Mouse (Mus musculus): ENCODE results near the gene Gm11213. TPM values are rescaled to one million over a fixed set of nuclear protein-coding genes. Genes with fewer than 3 reads are reported as not detected.

Gene Gm11213
- polyA plus RNA-seq, 1 experiment from 2014 or later: not detected

DNA sequence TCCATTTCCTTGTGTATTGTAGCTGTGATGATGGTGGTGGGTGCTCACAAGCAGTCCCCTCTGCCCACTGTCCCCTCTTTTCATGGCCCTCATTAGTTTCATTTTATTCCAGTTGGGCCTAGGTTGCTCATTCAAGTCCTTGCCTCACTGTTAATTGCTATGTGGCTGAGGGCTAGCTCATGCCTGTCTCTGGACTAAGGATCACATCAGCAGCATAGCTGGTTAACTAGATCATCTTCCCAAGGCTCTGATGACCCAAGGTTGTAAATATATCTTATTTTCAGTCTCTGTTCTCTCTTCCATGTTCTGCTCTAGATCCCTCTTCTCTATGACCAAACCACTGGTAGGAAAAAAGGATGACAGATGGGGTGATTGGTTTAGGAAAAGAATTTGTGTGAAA is 3.8 kb downstream of the Gm11213 start:
- Histone ChIP-seq H3K36me3 (no peaks in the 10 kb centered on the region), H3K27me3 (no peaks in the 10 kb centered on the region), H3K4me1 (no peaks in the 10 kb centered on the region), H3K4me2 (replicated peaks) (no peak overlapping the region), H3K9me3 (no peaks in the 10 kb centered on the region), H3K9ac (replicated peaks) (no peak overlapping the region), H3K4me3 (no peak overlapping the region), H3K27ac (replicated peaks) (no peak overlapping the region)
- no peak for ATAC-seq (ENCODE audit: low FRiP score, low read depth)

DNA sequence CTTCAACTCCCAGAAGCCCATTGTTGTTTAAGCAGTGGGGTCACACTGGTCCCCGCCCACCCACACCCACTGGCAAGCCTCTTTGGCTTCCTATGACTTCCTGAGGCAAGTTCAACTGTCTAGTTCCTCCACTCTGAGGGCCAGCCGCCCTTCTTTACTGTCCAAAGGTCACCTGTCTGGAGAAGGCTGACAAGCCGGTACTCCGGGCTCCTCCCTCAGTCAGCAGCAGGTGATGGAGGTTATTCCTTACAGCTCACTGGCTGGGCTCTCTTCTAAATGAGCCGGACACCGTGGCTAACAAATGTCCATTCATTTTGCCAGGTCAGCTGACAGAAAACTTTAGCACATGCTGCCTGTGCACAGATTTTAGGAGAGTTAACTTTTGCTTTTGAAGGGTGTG is 4.3 kb downstream of the Gm11213 start:
- Histone ChIP-seq H3K27me3 (no peaks in the 10 kb centered on the region), H3K9ac (replicated peaks) (no peak overlapping the region), H3K4me3 (no peak overlapping the region), H3K36me3 (no peaks in the 10 kb centered on the region), H3K4me1 (no peaks in the 10 kb centered on the region), H3K4me2 (replicated peaks) (no peak overlapping the region), H3K27ac (replicated peaks) (no peak overlapping the region), H3K9me3 (no peaks in the 10 kb centered on the region)
- ATAC-seq (ENCODE audit: low FRiP score, low read depth): no peak
- WGBS: 84% methylated on average over 6 of the region's 6 CpGs

DNA sequence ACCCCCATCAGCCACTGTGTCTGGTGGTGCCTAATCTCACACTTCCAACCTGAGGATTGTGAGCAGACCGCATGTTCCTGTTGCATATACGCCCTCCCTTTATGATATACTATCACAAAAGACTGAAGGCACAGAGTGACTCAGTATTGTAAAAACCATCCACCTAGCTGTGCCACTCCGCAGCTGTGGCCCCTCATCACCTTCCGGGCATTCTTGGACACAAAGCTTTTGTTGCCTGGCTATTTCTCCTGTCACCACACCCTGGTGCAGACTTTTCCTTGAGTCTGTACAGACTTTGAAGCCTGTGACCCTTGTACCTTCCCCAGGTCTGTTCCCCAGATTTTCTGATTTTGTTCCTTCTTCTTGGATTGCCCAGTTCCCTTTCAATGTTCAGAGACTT is 9.1 kb downstream of the Gm11213 start:
- no peak for ATAC-seq (ENCODE audit: low FRiP score, low read depth)
- WGBS: 96% methylated on average over 4 of the region's 4 CpGs
- Histone ChIP-seq H3K4me2 (replicated peaks) (no peak overlapping the region), H3K9me3 (no peaks in the 10 kb centered on the region), H3K9ac (replicated peaks) (no peak overlapping the region), H3K4me1 (no peaks in the 10 kb centered on the region), H3K4me3 (no peak overlapping the region), H3K27ac (replicated peaks) (no peak overlapping the region), H3K27me3 (no peaks in the 10 kb centered on the region), H3K36me3 (no peaks in the 10 kb centered on the region)

DNA sequence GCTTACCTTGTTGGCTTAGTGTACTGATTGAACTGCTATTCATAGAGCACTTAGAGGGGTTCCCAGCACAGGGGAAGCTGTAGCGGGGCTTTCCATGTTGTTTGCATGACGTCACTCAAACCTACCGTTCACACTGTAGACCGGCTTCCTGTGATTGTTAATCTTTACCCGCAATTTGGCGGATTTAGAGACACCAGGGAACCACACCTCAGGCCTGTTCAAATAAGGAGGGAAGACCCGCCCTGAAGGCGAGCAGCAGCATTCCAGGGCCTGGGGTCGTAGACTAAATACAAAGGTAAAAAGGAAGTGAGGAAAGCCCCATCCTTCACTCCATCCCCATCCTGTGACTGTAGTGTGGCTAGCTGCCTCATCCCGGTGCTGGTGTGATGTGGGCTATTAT is 9.8 kb downstream of the Gm11213 start:
- Histone ChIP-seq H3K4me1 (no peaks in the 10 kb centered on the region), H3K4me2 (replicated peaks) (no peak overlapping the region), H3K27me3 (no peaks in the 10 kb centered on the region), H3K36me3 (no peaks in the 10 kb centered on the region), H3K27ac (replicated peaks) (no peak overlapping the region), H3K4me3 (no peak overlapping the region), H3K9me3 (no peaks in the 10 kb centered on the region), H3K9ac (replicated peaks) (no peak overlapping the region)
- ATAC-seq (ENCODE audit: low FRiP score, low read depth): no peak
- 83% methylated on average over 10 of the region's 10 CpGs for WGBS

DNA sequence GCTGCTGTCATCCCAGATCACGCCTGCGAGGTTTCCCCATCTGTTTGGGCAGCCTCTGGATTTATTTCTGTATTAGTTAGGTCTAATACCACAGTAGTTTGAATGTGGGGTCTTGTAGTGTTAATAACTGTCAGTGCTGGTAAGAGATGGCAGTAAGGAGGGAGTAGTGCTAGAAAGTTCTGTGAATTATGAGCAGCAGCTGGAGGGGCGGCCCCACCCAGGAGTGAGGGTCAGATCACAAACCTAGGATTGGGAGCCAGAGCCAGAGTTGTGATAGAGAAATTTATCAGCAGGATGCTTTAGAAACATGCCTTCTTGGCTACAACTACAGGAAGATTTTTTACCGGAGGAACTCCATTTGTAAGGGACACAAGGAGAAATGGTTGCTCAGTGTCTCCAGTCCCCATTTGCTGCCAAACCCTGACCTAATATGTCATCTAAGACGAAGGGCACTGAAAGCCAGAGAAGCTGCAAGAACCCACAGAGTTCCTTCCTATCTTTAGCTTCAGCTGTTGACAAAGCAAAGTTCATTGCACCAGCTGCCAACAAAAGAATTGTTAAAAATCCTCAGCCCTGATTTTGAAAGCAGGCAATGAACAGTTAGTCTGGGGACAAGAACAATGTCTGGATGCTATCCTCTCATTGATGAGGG is 10.5 kb downstream of the Gm11213 start:
- Histone ChIP-seq H3K27me3 (no peaks in the 10 kb centered on the region), H3K4me2 (replicated peaks) (no peak overlapping the region), H3K9me3 (no peaks in the 10 kb centered on the region), H3K36me3 (no peaks in the 10 kb centered on the region), H3K9ac (replicated peaks) (no peak overlapping the region), H3K4me3 (no peak overlapping the region), H3K27ac (replicated peaks) (no peak overlapping the region), H3K4me1 (no peaks in the 10 kb centered on the region)
- ATAC-seq (ENCODE audit: low FRiP score, low read depth): no peak
- WGBS: 77% methylated on average over 5 of the region's 5 CpGs

DNA sequence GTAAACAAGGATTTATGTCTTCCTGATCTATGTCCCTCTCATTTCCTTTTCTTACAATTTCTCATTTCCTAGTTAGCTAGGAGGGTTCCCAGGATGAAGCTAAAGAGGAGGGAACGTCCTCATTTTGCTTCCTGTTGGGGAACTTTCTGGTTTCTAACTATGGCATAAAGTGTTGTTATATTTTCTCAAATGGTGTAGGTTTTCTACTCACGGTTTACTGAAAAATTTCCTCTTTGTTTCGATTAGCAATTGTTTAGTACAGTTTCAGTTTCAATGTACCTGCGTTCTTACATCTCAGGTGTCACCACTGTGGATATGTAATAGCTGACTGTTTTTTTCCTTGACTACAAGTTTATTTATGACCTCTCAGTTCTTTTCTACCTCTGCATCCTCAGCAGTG is 14.5 kb downstream of the Gm11213 start:
- Histone ChIP-seq H3K4me2 (replicated peaks) (no peak overlapping the region), H3K27me3 (no peaks in the 10 kb centered on the region), H3K9me3 (no peaks in the 10 kb centered on the region), H3K4me1 (no peaks in the 10 kb centered on the region), H3K36me3 (no peaks in the 10 kb centered on the region), H3K9ac (replicated peaks) (no peak overlapping the region), H3K27ac (replicated peaks) (no peak overlapping the region), H3K4me3 (no peak overlapping the region)
- ATAC-seq (ENCODE audit: low FRiP score, low read depth): no peak
- 89% methylated on average over 4 of the region's 4 CpGs for WGBS

DNA sequence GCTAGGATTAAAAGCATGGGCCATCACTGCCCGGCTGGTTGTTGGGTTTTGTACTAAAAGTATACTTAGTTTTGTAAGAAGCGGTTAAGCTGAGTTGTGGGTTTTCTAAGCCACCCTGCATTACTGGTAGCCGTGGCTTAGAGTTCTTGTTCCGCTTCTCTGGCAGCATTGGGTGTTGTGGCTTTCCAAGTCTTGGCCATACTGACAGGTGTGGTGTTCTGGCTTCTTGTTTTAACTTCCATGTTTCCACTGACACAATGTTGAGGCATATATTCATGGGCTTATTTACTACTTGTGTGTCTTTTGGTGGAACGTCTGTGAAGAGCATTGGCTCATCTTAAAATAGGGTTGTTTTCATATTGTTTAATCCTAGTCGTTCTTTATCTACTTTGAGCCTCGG is 15.1 kb downstream of the Gm11213 start:
- Histone ChIP-seq H3K9me3 (no peaks in the 10 kb centered on the region), H3K4me2 (replicated peaks) (no peak overlapping the region), H3K9ac (replicated peaks) (no peak overlapping the region), H3K36me3 (no peaks in the 10 kb centered on the region), H3K27me3 (no peaks in the 10 kb centered on the region), H3K27ac (replicated peaks) (no peak overlapping the region), H3K4me1 (no peaks in the 10 kb centered on the region), H3K4me3 (no peak overlapping the region)
- WGBS: 87% methylated on average over 7 of the region's 7 CpGs
- ATAC-seq (ENCODE audit: low FRiP score, low read depth): no peak

DNA sequence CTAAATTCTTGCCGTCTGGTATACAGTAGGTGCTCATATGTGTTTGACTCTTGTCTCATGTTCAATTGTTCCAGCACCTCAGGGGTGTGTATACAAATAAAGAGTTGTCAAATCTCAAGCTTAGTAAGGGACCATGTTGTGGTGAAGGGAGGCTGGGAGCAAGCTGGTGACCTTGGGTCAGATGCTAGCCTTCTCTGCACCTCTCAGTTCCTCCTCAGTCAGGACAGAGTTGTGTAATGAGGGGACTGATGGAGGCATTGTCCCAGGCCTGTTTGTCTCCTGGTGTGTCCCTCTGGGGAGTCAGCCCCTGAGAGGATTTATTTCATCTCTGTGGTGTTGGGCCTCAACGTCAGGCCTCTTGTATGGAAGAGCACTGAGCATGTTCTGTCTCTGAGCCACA is 18.8 kb downstream of the Gm11213 start:
- Histone ChIP-seq H3K9ac (replicated peaks) (no peak overlapping the region), H3K36me3 (no peaks in the 10 kb centered on the region), H3K4me3 (no peak overlapping the region), H3K4me2 (replicated peaks) (no peak overlapping the region), H3K27me3 (no peaks in the 10 kb centered on the region), H3K9me3 (no peaks in the 10 kb centered on the region), H3K4me1 (no peaks in the 10 kb centered on the region), H3K27ac (replicated peaks) (no peak overlapping the region)
- 66% methylated on average over 2 of the region's 2 CpGs for WGBS
- no peak for ATAC-seq (ENCODE audit: low FRiP score, low read depth)

DNA sequence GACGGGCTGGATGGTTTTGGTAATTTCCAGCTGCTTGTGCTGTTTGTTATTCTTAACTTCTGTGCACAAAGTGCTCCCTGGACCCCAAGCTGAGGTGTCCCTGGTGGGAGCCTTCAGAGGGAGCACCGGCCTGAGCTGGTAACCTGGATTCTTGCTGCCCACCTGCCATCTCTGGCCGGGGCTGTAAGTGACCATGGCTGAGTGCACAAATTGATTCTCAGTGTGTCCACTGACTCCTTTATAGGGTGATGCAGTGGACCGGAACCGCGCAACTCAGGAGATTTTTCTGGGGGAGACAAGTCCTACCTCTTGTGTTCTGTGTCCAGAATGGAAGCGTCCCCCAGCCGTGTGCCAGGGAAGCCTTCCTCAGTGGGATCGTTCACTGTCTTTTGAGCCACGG is 19.8 kb downstream of the Gm11213 start:
- Histone ChIP-seq H3K4me1 (peaks cover 2% of the 10 kb centered on the region), H3K9me3 (no peaks in the 10 kb centered on the region), H3K36me3 (no peaks in the 10 kb centered on the region), H3K27ac (replicated peaks) (no peak overlapping the region), H3K4me2 (replicated peaks) (no peak overlapping the region), H3K27me3 (no peaks in the 10 kb centered on the region), H3K9ac (replicated peaks) (no peak overlapping the region), H3K4me3 (no peak overlapping the region)
- no peak for ATAC-seq (ENCODE audit: low FRiP score, low read depth)
- WGBS: 78% methylated on average over 10 of the region's 10 CpGs

DNA sequence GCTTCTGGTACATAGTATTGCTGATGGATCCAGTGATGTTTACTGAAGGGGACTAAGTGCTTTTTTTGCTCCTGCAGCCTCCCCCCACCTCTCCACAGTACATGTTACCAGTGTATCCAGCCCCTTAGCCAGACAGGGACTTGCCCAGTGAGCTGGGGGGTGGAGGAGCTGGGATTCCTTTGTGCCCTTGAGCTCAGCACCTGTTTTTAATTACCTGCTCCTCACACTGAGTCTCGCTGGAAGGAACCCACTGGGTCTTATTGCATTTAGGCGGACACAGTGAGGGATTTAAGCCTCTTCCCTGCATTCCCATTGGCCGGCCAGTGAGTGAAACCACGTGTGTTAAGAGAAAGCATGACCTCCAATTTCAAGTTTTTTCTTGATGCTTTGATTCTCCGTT is 22.5 kb downstream of the Gm11213 start:
- Histone ChIP-seq H3K27ac (replicated peaks) (no peak overlapping the region), H3K4me1 (peaks cover 10% of the 10 kb centered on the region), H3K9me3 (peaks cover 3% of the 10 kb centered on the region; the same call in 1 of the 2 replicates), H3K27me3 (no peaks in the 10 kb centered on the region), H3K9ac (replicated peaks) (no peak overlapping the region), H3K4me2 (replicated peaks) (no peak overlapping the region), H3K4me3 (no peak overlapping the region), H3K36me3 (no peaks in the 10 kb centered on the region)
- no peak for ATAC-seq (ENCODE audit: low FRiP score, low read depth)
- 61% methylated on average over 5 of the region's 5 CpGs for WGBS

DNA sequence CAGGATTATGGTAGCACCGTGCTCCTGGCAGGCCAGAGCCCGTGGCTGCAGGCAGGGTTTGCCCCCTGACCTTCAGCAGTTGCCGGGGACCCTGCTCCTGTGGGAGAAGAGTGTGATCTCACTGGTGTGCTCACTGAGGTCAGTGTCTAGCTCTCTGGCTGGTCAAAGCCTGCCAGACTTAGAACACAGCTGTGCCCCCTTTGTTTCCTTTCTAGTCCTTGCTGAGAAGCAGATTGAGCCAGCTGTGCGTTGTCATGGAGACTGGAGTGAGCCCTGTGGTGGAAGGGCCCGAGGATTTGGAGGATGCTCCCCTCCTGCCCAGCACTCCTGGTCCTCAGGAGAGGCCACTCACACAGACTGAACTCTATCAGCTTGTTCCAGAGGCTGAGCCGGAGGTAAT is 25.0 kb downstream of the Gm11213 start:
- Histone ChIP-seq H3K9ac (replicated peaks) (no peak overlapping the region), H3K4me3 (no peak overlapping the region), H3K4me2 (replicated peaks) (no peak overlapping the region), H3K4me1 (peaks cover 10% of the 10 kb centered on the region), H3K36me3 (no peaks in the 10 kb centered on the region), H3K27ac (replicated peaks) (peak overlapping the region; percentile 65), H3K9me3 (peaks cover 5% of the 10 kb centered on the region; the same call in 1 of the 2 replicates), H3K27me3 (no peaks in the 10 kb centered on the region)
- ATAC-seq (ENCODE audit: low FRiP score, low read depth): peak; percentile 85
- 12% methylated on average over 6 of the region's 6 CpGs for WGBS

DNA sequence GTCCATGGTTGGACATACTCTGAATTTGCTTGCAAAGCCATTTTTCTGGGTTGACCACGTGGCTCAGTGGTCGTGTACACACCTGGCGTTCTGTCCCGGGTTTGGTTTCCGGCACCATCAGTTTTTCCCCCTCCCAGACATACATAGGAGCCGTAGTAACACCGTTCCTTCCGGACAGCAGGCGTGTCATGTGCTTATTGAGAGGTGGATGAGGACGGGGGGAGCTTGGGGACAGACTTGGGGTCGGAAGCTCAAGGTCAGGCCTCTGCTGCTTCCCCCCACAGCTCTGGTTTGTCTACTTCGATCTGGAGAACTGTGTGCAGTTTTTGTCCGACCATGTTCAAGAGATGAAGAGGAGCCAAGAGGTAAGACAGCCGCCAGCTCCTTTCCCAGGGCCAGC is 25.4 kb downstream of the Gm11213 start:
- ATAC-seq (ENCODE audit: low FRiP score, low read depth): peak; percentile 31

DNA sequence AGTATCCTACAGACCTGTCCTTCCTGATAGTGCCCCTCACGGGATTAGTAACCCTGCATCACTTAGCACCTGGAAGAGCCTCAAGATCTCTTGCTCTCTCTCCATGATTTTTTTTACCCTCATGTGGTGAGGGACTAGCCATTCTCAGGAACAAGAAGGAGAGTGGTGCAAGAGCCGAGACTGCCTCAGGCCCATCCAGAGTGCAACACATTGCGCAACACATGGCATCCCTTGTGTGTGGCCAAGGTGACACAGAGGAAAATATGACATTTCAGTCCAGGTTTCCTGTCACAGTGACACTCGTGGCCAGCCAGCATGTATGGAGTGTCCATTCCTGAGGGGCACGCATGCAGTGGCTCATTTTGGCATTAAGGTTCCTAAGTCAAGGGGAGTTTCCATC is 32.4 kb downstream of the Gm11213 start:
- Histone ChIP-seq H3K4me3 (no peak overlapping the region), H3K36me3 (no peaks in the 10 kb centered on the region), H3K4me2 (replicated peaks) (no peak overlapping the region), H3K4me1 (peaks cover 10% of the 10 kb centered on the region; the same call in 1 of the 2 replicates), H3K27me3 (no peaks in the 10 kb centered on the region), H3K27ac (replicated peaks) (no peak overlapping the region), H3K9ac (replicated peaks) (no peak overlapping the region), H3K9me3 (peaks cover 3% of the 10 kb centered on the region; the same call in 1 of the 2 replicates)
- no peak for ATAC-seq (ENCODE audit: low FRiP score, low read depth)
- 90% methylated on average over 5 of the region's 5 CpGs for WGBS

More for the DNA sequence above, 25.4 kb downstream of the Gm11213 start:
- H3K36me3 ChIP-seq: no peaks in the 10 kb centered on the region
- H3K4me2 ChIP-seq (replicated peaks): no peak overlapping the region
- peaks cover 5% of the 10 kb centered on the region; the same call in 1 of the 2 replicates for H3K9me3 ChIP-seq
- H3K27ac ChIP-seq (replicated peaks): peak overlapping the region; percentile 65
- H3K27me3 ChIP-seq: no peaks in the 10 kb centered on the region
- no peak overlapping the region for H3K4me3 ChIP-seq
- H3K4me1 ChIP-seq: peaks cover 10% of the 10 kb centered on the region
- H3K9ac ChIP-seq (replicated peaks): no peak overlapping the region
- WGBS: 70% methylated on average over 14 of the region's 14 CpGs
